Mouse (Mus musculus): ENCODE data around the gene Gm10668. TPM values are rescaled to one million over a fixed set of nuclear protein-coding genes. Genes with fewer than 3 reads are reported as not detected.

Gene Gm10668
- not detected in 2 replicates for polyA plus RNA-seq (2012; rRNA removed)

DNA sequence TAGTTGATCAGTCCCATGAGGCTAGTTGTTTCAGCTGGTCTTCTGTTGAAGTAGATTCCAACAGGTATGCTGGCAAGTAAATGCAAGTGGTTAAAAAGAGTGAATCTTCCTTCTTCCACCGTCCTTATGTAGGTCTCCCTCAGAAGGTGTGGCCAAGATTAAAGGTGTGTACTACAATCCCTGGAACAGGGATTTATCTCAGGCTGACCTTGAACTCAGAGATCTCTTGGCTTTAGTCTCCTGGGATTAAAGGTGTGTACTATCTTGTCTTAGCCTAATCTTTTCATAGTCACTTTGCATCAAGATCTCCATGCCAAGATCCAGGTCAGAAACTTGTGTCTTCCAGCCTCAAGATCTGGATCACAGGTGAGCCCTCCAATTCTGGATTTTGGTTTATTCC is at the start of gene Gm10668:
Gene Gm10668 (minus strand): TSS at position 101 of the 400 bp plus-strand sequence.

DNA sequence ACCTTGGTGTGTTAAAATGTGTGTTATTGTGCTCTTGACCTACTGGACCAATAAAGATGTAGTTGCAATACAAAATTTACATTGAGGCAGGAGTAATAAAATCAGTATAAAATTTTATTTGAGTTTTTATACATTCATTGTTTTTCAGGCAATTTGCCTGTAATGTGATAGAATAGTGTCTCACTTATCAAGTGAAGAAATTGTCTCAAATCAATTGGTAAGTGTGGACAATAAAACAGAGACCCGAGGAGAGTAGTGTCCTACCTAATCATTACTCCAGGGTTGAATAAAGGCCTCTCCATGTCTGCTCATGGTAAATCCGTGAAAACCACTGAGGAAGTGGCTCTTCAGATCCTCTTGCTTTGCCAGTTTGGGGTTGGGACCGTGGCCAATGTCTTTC is 40.5 kb upstream of the Gm10668 start, which contains the start of gene Vmn1r112:
Gene Vmn1r112 (plus strand): TSS at position 301 of the 400 bp plus-strand sequence.

GRCm38 (mm10) chr7:20703116-20703515 is 27.3 kb downstream of the Gm10668 start, which contains the start of gene Vmn1r111:
Gene Vmn1r111, minus strand, starts transcription at chr7:20703216.

Other genes with a start within 250 kb of the Gm10668 start
- not detected in 2 replicates for gene Vmn1r103, start 220.1 kb downstream of the Gm10668 start, polyA plus RNA-seq (2012; rRNA removed)
- not detected in 2 replicates for gene Vmn1r104, start 196.8 kb downstream of the Gm10668 start, polyA plus RNA-seq (2012; rRNA removed)
- not detected in 2 replicates for gene Gm5726, start 184.9 kb downstream of the Gm10668 start, polyA plus RNA-seq (2012; rRNA removed)
- not detected in 2 replicates for gene Gm4141, start 154.4 kb downstream of the Gm10668 start, polyA plus RNA-seq (2012; rRNA removed)
- not detected in 2 replicates for gene Gm4513, start 131.6 kb downstream of the Gm10668 start, polyA plus RNA-seq (2012; rRNA removed)
- gene Vmn1r107, start 61.7 kb downstream of the Gm10668 start, polyA plus RNA-seq (2012; rRNA removed): not detected in 2 replicates
- gene Vmn1r111, start 27.4 kb downstream of the Gm10668 start, polyA plus RNA-seq (2012; rRNA removed): not detected in 2 replicates
- gene Vmn1r112, start 40.6 kb upstream of the Gm10668 start, polyA plus RNA-seq (2012; rRNA removed): not detected in 2 replicates
- gene Vmn1r113, start 56.7 kb upstream of the Gm10668 start, polyA plus RNA-seq (2012; rRNA removed): not detected in 2 replicates
- gene Vmn1r114, start 81.6 kb upstream of the Gm10668 start, polyA plus RNA-seq (2012; rRNA removed): not detected in 2 replicates
- not detected in 2 replicates for gene Vmn1r115, start 114.4 kb upstream of the Gm10668 start, polyA plus RNA-seq (2012; rRNA removed)
- gene Vmn1r116, start 141.6 kb upstream of the Gm10668 start, polyA plus RNA-seq (2012; rRNA removed): not detected in 2 replicates
- not detected in 2 replicates for gene Vmn1r117, start 153.5 kb upstream of the Gm10668 start, polyA plus RNA-seq (2012; rRNA removed)
- not detected in 2 replicates for gene Vmn1r118, start 181.7 kb upstream of the Gm10668 start, polyA plus RNA-seq (2012; rRNA removed)

Data from liver, embryonic 18 days (tissue).